ENCODE assay signal across 21 mouse cellular contexts in genomic region chr6:142885364-142886154, GRCm38 (mm10).
DNase-seq lines count a peak whose midpoint lies in the region; ATAC-seq lines count a peak whose summit lies in the region.
"Had no signal": no experiment of that assay in that cellular context is flagged by ENCODE, and none has a peak within 500 bp of the region (broad histone marks: within the 10 kb centered on the region; RNA-seq: fewer than 3 reads in every experiment).

No protein-coding gene starts in this region.

- no peaks in the 10 kb centered on the region for H3K36me3 ChIP-seq in heart, embryonic 12.5 days
- H3K36me3 ChIP-seq: heart, embryonic 13.5 days; hindbrain, embryonic 15.5 days; midbrain, embryonic 13.5 days; neural tube, embryonic 13.5 days had no signal

- H3K4me2 ChIP-seq in heart, embryonic 12.5 days = no peak overlapping the region
- H3K4me2 ChIP-seq: forebrain, embryonic 15.5 days; heart, embryonic 13.5 days; hindbrain, embryonic 15.5 days; midbrain, embryonic 13.5 days; neural tube, embryonic 13.5 days had no signal

- no peaks in the 10 kb centered on the region for H3K27me3 ChIP-seq in heart, embryonic 12.5 days (replicated peaks)
- H3K27me3 ChIP-seq: forebrain, embryonic 15.5 days; heart, embryonic 13.5 days; hindbrain, embryonic 15.5 days; midbrain, embryonic 13.5 days; neural tube, embryonic 13.5 days had no signal

- intact Hi-C loops in heart, postnatal 10 days (cut with DNase I) = no loop called here

- H3K9me3 ChIP-seq in heart, embryonic 12.5 days (replicated peaks) = no peaks in the 10 kb centered on the region
- H3K9me3 ChIP-seq: forebrain, embryonic 15.5 days; heart, embryonic 13.5 days; hindbrain, embryonic 15.5 days; midbrain, embryonic 13.5 days; neural tube, embryonic 13.5 days had no signal

- H3K9ac ChIP-seq in heart, embryonic 12.5 days = no peak overlapping the region
- H3K9ac ChIP-seq: forebrain, embryonic 15.5 days; heart, embryonic 13.5 days; hindbrain, embryonic 15.5 days; liver, embryonic 14.5 days; midbrain, embryonic 13.5 days; neural tube, embryonic 13.5 days had no signal

- WGBS in heart, embryonic 12.5 days = 74% methylated on average over 11 of the region's 11 CpGs

- no peak overlapping the region for H3K4me3 ChIP-seq in heart, embryonic 12.5 days
- H3K4me3 ChIP-seq: forebrain, embryonic 15.5 days; heart, embryonic 13.5 days; hindbrain, embryonic 15.5 days; midbrain, embryonic 13.5 days; neural tube, embryonic 13.5 days had no signal

- H3K27ac ChIP-seq in heart, embryonic 12.5 days (ENCODE audit: poor library complexity, severe bottlenecking) = no peak overlapping the region
- H3K27ac ChIP-seq: forebrain, embryonic 15.5 days; heart, embryonic 13.5 days; hindbrain, embryonic 15.5 days; liver, embryonic 14.5 days; midbrain, embryonic 13.5 days; neural tube, embryonic 13.5 days had no signal

- 0 out of 2 replicates have a peak, but pooled peaks cover 3% of the 10 kb centered on the region for H3K4me1 ChIP-seq in heart, embryonic 12.5 days (replicated peaks)
- H3K4me1 ChIP-seq: heart, embryonic 13.5 days; hindbrain, embryonic 15.5 days; midbrain, embryonic 13.5 days had no signal

- ATAC-seq in heart, embryonic 12.5 days (ENCODE audit: insufficient number of reproducible peaks, low FRiP score) = 0 out of 2 replicates have a peak, but pooled peaks have one; percentile 4
- ATAC-seq: forebrain, embryonic 15.5 days; intestine, embryonic 16.5 days; midbrain, embryonic 13.5 days had no signal

- DNase-seq in heart, postnatal 10 days = no peak
- DNase-seq in testis, postnatal 10 days (ENCODE audit: low spot score) = peak; percentile 17
- DNase-seq in testis, postnatal 14 days (ENCODE audit: low spot score) = no peak
- peak; percentile 44 for DNase-seq in brain, adult 2 months (ENCODE audit: low read depth, low spot score)
- DNase-seq in spleen, postnatal 36 days (ENCODE audit: low spot score in 2 of 2) = no peak
- DNase-seq in cerebellum, adult 11 months = no peak
- DNase-seq: adrenal gland, postnatal 36 days; cerebellum, adult 2 months; heart, postnatal 36 days; kidney, postnatal 25 days; left cerebral cortex, postnatal 4 days; lung, postnatal 14 days; thymus, postnatal 4 days had no signal

Comparison
In these comparisons a context has a peak if more than half of its experiments do, and no peak if none do; other contexts are left out.
1. DNase-seq: peak in testis, postnatal 10 days (single experiment) and brain, adult 2 months (single experiment); none in heart, postnatal 10 days (0 of 2), testis, postnatal 14 days (single experiment), spleen, postnatal 36 days (0 of 2) and cerebellum, adult 11 months (single experiment).